Mouse (Mus musculus): Measurements from ENCODE around the gene Elf1. TPM values are rescaled to one million over a fixed set of nuclear protein-coding genes. Genes with fewer than 3 reads are reported as not detected.

Elf1 gene
- polyA plus RNA-seq, 1 experiment from 2014 or later, result 19.2 TPM

DNA sequence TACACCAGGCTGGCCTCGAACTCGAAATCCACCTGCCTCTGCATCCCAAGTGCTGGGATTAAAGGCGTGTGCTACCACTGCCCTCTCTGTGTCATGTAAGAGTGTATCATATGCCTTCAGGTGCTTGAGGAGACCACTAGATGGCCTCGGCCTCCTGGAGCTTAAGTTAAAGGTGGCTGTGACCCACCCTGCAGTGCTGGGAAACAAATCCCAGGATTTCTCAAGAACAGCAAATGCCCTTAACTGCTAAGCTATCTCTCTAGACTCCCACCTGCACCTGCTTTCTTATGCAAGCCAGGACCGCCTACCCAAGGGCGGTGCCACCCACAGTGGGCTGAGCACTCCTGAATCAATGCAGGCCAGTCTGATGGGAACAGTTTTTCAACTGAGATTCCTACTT is 83.8 kb downstream of the Elf1 start:
- Histone ChIP-seq H3K27ac (ENCODE audit: low read length) (no peak overlapping the region), H3K4me2 (ENCODE audit: low read depth, low read length) (no peak overlapping the region), H3K36me3 (ENCODE audit: control insufficient read depth, insufficient read depth, low read length) (peaks cover 21% of the 10 kb centered on the region), H3K4me3 (replicated peaks; ENCODE audit: low read length) (no peak overlapping the region), H3K9ac (ENCODE audit: low read length) (no peak overlapping the region), H3K27me3 (ENCODE audit: control insufficient read depth, insufficient read depth, low read length) (no peaks in the 10 kb centered on the region), H3K9me3 (replicated peaks; ENCODE audit: control insufficient read depth, low read length) (no peaks in the 10 kb centered on the region), H3K4me1 (ENCODE audit: control insufficient read depth, insufficient read depth, low read length) (no peaks in the 10 kb centered on the region)
- WGBS, result 70% methylated on average over 6 of the region's 6 CpGs
- no peak for ATAC-seq (ENCODE audit: insufficient read depth, low FRiP score)

GRCm38 (mm10) chr14:79573482-79574191 is 92.6 kb downstream of the Elf1 start:
- WGBS, result 91% methylated on average over 13 of the region's 13 CpGs
- ATAC-seq (ENCODE audit: insufficient read depth, low FRiP score), result no peak
- no peaks in the 10 kb centered on the region for H3K9me3 ChIP-seq (replicated peaks; ENCODE audit: control insufficient read depth, low read length)
- no peaks in the 10 kb centered on the region for H3K27me3 ChIP-seq (ENCODE audit: control insufficient read depth, insufficient read depth, low read length)
- no peak overlapping the region for H3K27ac ChIP-seq (ENCODE audit: low read length)
- no peaks in the 10 kb centered on the region for H3K4me1 ChIP-seq (ENCODE audit: control insufficient read depth, insufficient read depth, low read length)
- H3K9ac ChIP-seq (ENCODE audit: low read length), result no peak overlapping the region
- H3K4me3 ChIP-seq (replicated peaks; ENCODE audit: low read length), result no peak overlapping the region
- peaks cover 21% of the 10 kb centered on the region; the same call in 1 of the 2 replicates for H3K36me3 ChIP-seq (ENCODE audit: control insufficient read depth, insufficient read depth, low read length)
- no peak overlapping the region for H3K4me2 ChIP-seq (ENCODE audit: low read depth, low read length)

GRCm38 (mm10) chr14:79574361-79574760 is 93.4 kb downstream of the Elf1 start:
- Histone ChIP-seq H3K9me3 (replicated peaks; ENCODE audit: control insufficient read depth, low read length) (no peaks in the 10 kb centered on the region), H3K27ac (ENCODE audit: low read length) (no peak overlapping the region), H3K4me2 (ENCODE audit: low read depth, low read length) (no peak overlapping the region), H3K27me3 (ENCODE audit: control insufficient read depth, insufficient read depth, low read length) (no peaks in the 10 kb centered on the region), H3K9ac (ENCODE audit: low read length) (no peak overlapping the region), H3K4me3 (replicated peaks; ENCODE audit: low read length) (no peak overlapping the region), H3K36me3 (ENCODE audit: control insufficient read depth, insufficient read depth, low read length) (peaks cover 19% of the 10 kb centered on the region; the same call in 1 of the 2 replicates), H3K4me1 (ENCODE audit: control insufficient read depth, insufficient read depth, low read length) (no peaks in the 10 kb centered on the region)
- 96% methylated on average over 1 of the region's 1 CpGs for WGBS
- no peak for ATAC-seq (ENCODE audit: insufficient read depth, low FRiP score)

DNA sequence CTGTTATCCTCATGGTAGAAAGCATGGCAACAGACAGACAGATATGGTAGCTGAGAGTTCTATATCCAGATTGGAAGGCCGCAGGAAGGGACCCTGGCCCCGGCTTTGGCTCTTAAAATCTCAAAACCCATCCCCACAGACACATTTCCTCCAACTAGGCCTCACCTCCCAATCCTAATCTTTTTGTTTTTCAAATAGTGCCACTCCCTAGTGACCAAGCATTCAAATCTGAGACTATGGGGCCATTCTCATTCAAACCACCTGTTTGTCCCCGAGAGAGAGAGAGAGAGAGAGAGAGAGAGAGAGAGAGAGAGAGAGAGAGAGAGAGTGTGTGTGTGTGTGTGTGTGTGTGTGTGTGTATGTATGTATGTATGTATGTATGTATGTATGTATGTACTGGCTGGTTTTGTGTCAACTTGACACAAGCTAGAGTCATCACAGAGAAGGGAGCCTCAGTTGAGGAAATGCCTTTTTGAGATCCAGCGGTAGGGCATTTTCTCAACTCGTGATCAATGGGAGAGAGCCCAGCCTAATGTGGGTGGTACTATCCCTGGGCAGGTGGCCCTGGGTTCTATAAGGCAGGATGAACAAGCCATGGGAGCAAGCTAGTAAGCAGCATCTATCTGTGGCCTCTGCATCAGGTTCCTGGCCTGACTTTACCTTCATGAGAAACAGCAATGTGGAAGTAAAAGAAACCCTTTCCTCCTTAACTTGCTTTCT is 102.7 kb downstream of the Elf1 start:
- WGBS, result 81% methylated on average over 5 of the region's 5 CpGs
- peaks cover 5% of the 10 kb centered on the region for H3K4me1 ChIP-seq (ENCODE audit: control insufficient read depth, insufficient read depth, low read length)
- no peak for ATAC-seq (ENCODE audit: insufficient read depth, low FRiP score)
- no peak overlapping the region for H3K4me3 ChIP-seq (replicated peaks; ENCODE audit: low read length)
- no peak overlapping the region for H3K27ac ChIP-seq (ENCODE audit: low read length)
- no peak overlapping the region for H3K4me2 ChIP-seq (ENCODE audit: low read depth, low read length)
- H3K27me3 ChIP-seq (ENCODE audit: control insufficient read depth, insufficient read depth, low read length), result no peaks in the 10 kb centered on the region
- no peak overlapping the region for H3K9ac ChIP-seq (ENCODE audit: low read length)
- H3K36me3 ChIP-seq (ENCODE audit: control insufficient read depth, insufficient read depth, low read length), result peaks cover 11% of the 10 kb centered on the region; the same call in 1 of the 2 replicates
- no peaks in the 10 kb centered on the region for H3K9me3 ChIP-seq (replicated peaks; ENCODE audit: control insufficient read depth, low read length)

GRCm38 (mm10) chr14:79586499-79587138 is 105.6 kb downstream of the Elf1 start:
- H3K27ac ChIP-seq (ENCODE audit: low read length), result peak overlapping the region; percentile 97
- peaks cover 11% of the 10 kb centered on the region for H3K4me1 ChIP-seq (ENCODE audit: control insufficient read depth, insufficient read depth, low read length)
- H3K4me3 ChIP-seq (replicated peaks; ENCODE audit: low read length), result peak overlapping the region; percentile 58
- no peaks in the 10 kb centered on the region for H3K9me3 ChIP-seq (replicated peaks; ENCODE audit: control insufficient read depth, low read length)
- 30% methylated on average over 16 of the region's 16 CpGs for WGBS
- peak overlapping the region; percentile 91 for H3K9ac ChIP-seq (ENCODE audit: low read length)
- no peak for ATAC-seq (ENCODE audit: insufficient read depth, low FRiP score)
- 0 out of 2 replicates have a peak, but pooled peaks cover 5% of the 10 kb centered on the region for H3K36me3 ChIP-seq (ENCODE audit: control insufficient read depth, insufficient read depth, low read length)
- peak overlapping the region; percentile 76 for H3K4me2 ChIP-seq (ENCODE audit: low read depth, low read length)
- H3K27me3 ChIP-seq (ENCODE audit: control insufficient read depth, insufficient read depth, low read length), result no peaks in the 10 kb centered on the region

GRCm38 (mm10) chr14:79587139-79587851 is 106.3 kb downstream of the Elf1 start, which contains the start of gene Sugt1:
Gene Sugt1 (plus strand): TSS chr14:79587691.
- WGBS, result under 1% methylated on average over 60 of the region's 60 CpGs
- Histone ChIP-seq H3K36me3 (ENCODE audit: control insufficient read depth, insufficient read depth, low read length) (0 out of 2 replicates have a peak, but pooled peaks cover 5% of the 10 kb centered on the region), H3K4me2 (ENCODE audit: low read depth, low read length) (peak within 1 kb of the TSS; percentile 87), H3K4me1 (ENCODE audit: control insufficient read depth, insufficient read depth, low read length) (peaks cover 11% of the 10 kb centered on the region), H3K9me3 (replicated peaks; ENCODE audit: control insufficient read depth, low read length) (no peaks in the 10 kb centered on the region), H3K9ac (ENCODE audit: low read length) (peak within 1 kb of the TSS; percentile 91), H3K4me3 (replicated peaks; ENCODE audit: low read length) (peak within 1 kb of the TSS; percentile 58), H3K27ac (ENCODE audit: low read length) (peak within 1 kb of the TSS; percentile 97), H3K27me3 (ENCODE audit: control insufficient read depth, insufficient read depth, low read length) (no peaks in the 10 kb centered on the region)
- peak; percentile 99 for ATAC-seq (ENCODE audit: insufficient read depth, low FRiP score)

- Histone ChIP-seq H3K4me3 (replicated peaks; ENCODE audit: low read length) (peak overlapping the region; percentile 58), H3K9ac (ENCODE audit: low read length) (peak overlapping the region; percentile 83), H3K27ac (ENCODE audit: low read length) (peak overlapping the region; percentile 97), H3K36me3 (ENCODE audit: control insufficient read depth, insufficient read depth, low read length) (0 out of 2 replicates have a peak, but pooled peaks cover under 1% of the 10 kb centered on the region), H3K4me1 (ENCODE audit: control insufficient read depth, insufficient read depth, low read length) (peaks cover 11% of the 10 kb centered on the region), H3K9me3 (replicated peaks; ENCODE audit: control insufficient read depth, low read length) (no peaks in the 10 kb centered on the region), H3K27me3 (ENCODE audit: control insufficient read depth, insufficient read depth, low read length) (no peaks in the 10 kb centered on the region), H3K4me2 (ENCODE audit: low read depth, low read length) (peak overlapping the region; percentile 87)
- under 1% methylated on average over 9 of the region's 9 CpGs for WGBS
- ATAC-seq (ENCODE audit: insufficient read depth, low FRiP score), result peak; percentile 19; the same call in 1 of the 2 replicates
Observed at GRCm38 (mm10) chr14:79587852-79588229, 106.8 kb downstream of the Elf1 start.

GRCm38 (mm10) chr14:79588534-79588951 is 107.5 kb downstream of the Elf1 start:
- H3K36me3 ChIP-seq (ENCODE audit: control insufficient read depth, insufficient read depth, low read length), result no peaks in the 10 kb centered on the region
- peaks cover 11% of the 10 kb centered on the region for H3K4me1 ChIP-seq (ENCODE audit: control insufficient read depth, insufficient read depth, low read length)
- H3K4me3 ChIP-seq (replicated peaks; ENCODE audit: low read length), result peak overlapping the region; percentile 58
- no peak for ATAC-seq (ENCODE audit: insufficient read depth, low FRiP score)
- WGBS, result 82% methylated on average over 9 of the region's 9 CpGs
- H3K9ac ChIP-seq (ENCODE audit: low read length), result peak overlapping the region; percentile 83
- no peaks in the 10 kb centered on the region for H3K9me3 ChIP-seq (replicated peaks; ENCODE audit: control insufficient read depth, low read length)
- H3K27me3 ChIP-seq (ENCODE audit: control insufficient read depth, insufficient read depth, low read length), result no peaks in the 10 kb centered on the region
- no peak overlapping the region for H3K27ac ChIP-seq (ENCODE audit: low read length)
- peak overlapping the region; percentile 87 for H3K4me2 ChIP-seq (ENCODE audit: low read depth, low read length)
